Mouse (Mus musculus) E14TG2a.4 (cell line): Measurements from ENCODE around the gene Lpar6.

ENCODE experiments used
- CTCF ChIP-seq: conservative IDR thresholded peaks from 2 replicates; pipeline ENCODE4 v1.5.1; 2014; ENCODE audit warnings: low read length
- NANOG ChIP-seq: IDR thresholded peaks from 2 replicates; pipeline ENCODE4 v1.6.1; 2014; ENCODE audit warnings: borderline replicate concordance, low read length, mixed read lengths
- POU5F1 ChIP-seq: IDR thresholded peaks from 2 replicates; pipeline ENCODE4 v1.6.1; 2014; ENCODE audit warnings: low read length, borderline replicate concordance

GRCm38 (mm10) chr14:73239291-73239690 lies 1.6 kb downstream of the Lpar6 start:
- no peak for TF ChIP-seq CTCF
- no peak for TF ChIP-seq NANOG
- TF ChIP-seq POU5F1: no peak
